Mouse (Mus musculus) 3T3-L1 (cell line): ENCODE data around the gene Cstf1.

ENCODE experiments used
- DNase-seq: peaks from one replicate; pipeline ENCODE4 v3.0.0-alpha.2; 2015; ENCODE audit warnings: low read depth, low spot score

Gene Cstf1

GRCm38 (mm10) chr2:172370411-172371223, at the start of gene Cstf1, which contains the start of gene Aurka:
Gene Cstf1 (plus strand): TSS chr2:172370681.
Gene Aurka (minus strand): TSS chr2:172370535.
- peak; percentile 98 for DNase-seq

- peak; percentile 60 for DNase-seq
Measured at GRCm38 (mm10) chr2:172320878-172321277, 49.6 kb upstream of the Cstf1 start.

- DNase-seq = no peak
Measured at GRCm38 (mm10) chr2:172328248-172328647, 42.2 kb upstream of the Cstf1 start.

GRCm38 (mm10) chr2:172329179-172329578, 41.3 kb upstream of the Cstf1 start:
- peak; percentile 75 for DNase-seq

- DNase-seq = no peak
Measured at GRCm38 (mm10) chr2:172338206-172338942, 32.1 kb upstream of the Cstf1 start.

- no peak for DNase-seq
Measured at GRCm38 (mm10) chr2:172340936-172341335, 29.5 kb upstream of the Cstf1 start.

GRCm38 (mm10) chr2:172341606-172342005, 28.9 kb upstream of the Cstf1 start:
- no peak for DNase-seq

- DNase-seq = no peak
Measured at GRCm38 (mm10) chr2:172343751-172344150, 26.7 kb upstream of the Cstf1 start.

- no peak for DNase-seq
Measured at GRCm38 (mm10) chr2:172344669-172345068, 25.8 kb upstream of the Cstf1 start.

GRCm38 (mm10) chr2:172345258-172345738, 25.2 kb upstream of the Cstf1 start, which contains the start of gene Fam210b:
Gene Fam210b (plus strand): TSS chr2:172345565.
- DNase-seq = peak; percentile 98

- peak; percentile 40 for DNase-seq
Measured at GRCm38 (mm10) chr2:172346034-172346929, 24.2 kb upstream of the Cstf1 start.

- DNase-seq = no peak
Measured at GRCm38 (mm10) chr2:172346933-172347611, 23.4 kb upstream of the Cstf1 start.

GRCm38 (mm10) chr2:172348297-172348950, 22.1 kb upstream of the Cstf1 start:
- no peak for DNase-seq

GRCm38 (mm10) chr2:172349776-172350175, 20.7 kb upstream of the Cstf1 start:
- DNase-seq = no peak

GRCm38 (mm10) chr2:172350773-172351172, 19.7 kb upstream of the Cstf1 start:
- no peak for DNase-seq

GRCm38 (mm10) chr2:172353218-172353617, 17.3 kb upstream of the Cstf1 start:
- DNase-seq = no peak

GRCm38 (mm10) chr2:172354761-172355160, 15.7 kb upstream of the Cstf1 start:
- no peak for DNase-seq

- DNase-seq = no peak
Measured at GRCm38 (mm10) chr2:172355833-172356232, 14.6 kb upstream of the Cstf1 start.

- DNase-seq = no peak
Measured at GRCm38 (mm10) chr2:172363176-172363575, 7.3 kb upstream of the Cstf1 start.

- DNase-seq = peak; percentile 26
Measured at GRCm38 (mm10) chr2:172371258-172371657, 777 bp downstream of the Cstf1 start.
